In the genomic region with DNA sequence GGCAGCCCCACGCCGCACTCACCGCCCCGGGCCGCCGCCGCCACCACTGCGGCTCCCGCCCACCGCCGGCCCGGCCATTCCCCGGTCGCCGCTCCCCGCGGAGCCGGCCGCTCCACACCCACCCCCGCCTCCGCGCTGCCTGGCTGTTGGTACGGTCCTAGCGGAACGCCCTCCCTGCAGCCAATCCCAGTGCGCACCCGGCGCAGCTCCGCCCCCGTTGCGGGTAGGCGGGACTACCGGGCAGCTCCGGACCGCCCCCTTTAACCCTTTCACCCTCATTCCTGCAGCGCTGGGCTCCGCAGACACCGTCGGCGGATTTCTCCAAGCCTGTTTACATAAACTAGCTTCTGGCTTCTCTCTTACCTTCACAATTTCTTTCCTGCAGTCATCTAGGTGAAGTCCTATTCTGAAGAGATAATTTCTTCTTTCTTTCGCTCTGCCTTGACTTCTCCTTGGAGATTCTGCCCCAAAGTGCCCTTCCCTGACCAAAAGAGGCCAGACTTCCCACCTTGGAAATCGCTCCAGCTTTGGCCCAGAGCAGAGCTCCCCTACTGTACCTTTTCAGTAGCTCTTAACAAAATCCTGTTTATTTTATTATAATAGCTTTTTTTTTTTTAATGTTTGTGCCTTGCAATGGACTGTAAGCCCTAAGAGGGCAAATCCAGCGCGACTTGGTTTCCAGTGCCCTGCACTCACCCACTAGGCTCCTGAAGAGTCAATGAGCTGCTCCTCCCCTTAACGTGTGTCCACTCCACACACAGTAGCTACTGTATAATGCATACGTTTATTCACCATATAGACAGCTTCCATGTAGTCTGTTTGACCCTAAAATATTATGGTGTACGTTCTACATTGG, we compare ENCODE assay signal across 8 mouse cellular contexts. TPM values are rescaled to one million over a fixed set of nuclear protein-coding genes. Genes with fewer than 3 reads are reported as not detected.
DNase-seq lines count a peak whose midpoint lies in the region; ATAC-seq and TF ChIP-seq lines count a peak whose summit lies in the region.

A gene (minus strand): TSS at position 137 of the 856 bp plus-strand sequence.

- peaks cover 23% of the 10 kb centered on the region for H3K4me1 ChIP-seq in E14TG2a.4 (replicated peaks; ENCODE audit: low read depth, low read length)
- peaks cover 15% of the 10 kb centered on the region for H3K4me1 ChIP-seq in forebrain, embryonic 13.5 days
- peaks cover 27% of the 10 kb centered on the region for H3K4me1 ChIP-seq in liver, postnatal 0 days (ENCODE audit: insufficient read depth)
- H3K4me1 ChIP-seq in neural tube, embryonic 14.5 days (ENCODE audit: control insufficient read depth, insufficient read depth, low read length), result peaks cover 8% of the 10 kb centered on the region; the same call in 1 of the 2 replicates

- intact Hi-C loops in heart, postnatal 10 days (cut with DNase I), result no loop called here

- peak; percentile 55; the same call in 1 of the 2 replicates for TF ChIP-seq EP300 in liver, postnatal 0 days (IDR thresholded peaks at IDR 0.05; ENCODE audit: low read depth)

- H3K36me3 ChIP-seq in E14TG2a.4 (ENCODE audit: insufficient read depth, low read length), result no peaks in the 10 kb centered on the region
- no peaks in the 10 kb centered on the region for H3K36me3 ChIP-seq in forebrain, embryonic 13.5 days (ENCODE audit: poor library complexity, severe bottlenecking)
- H3K36me3 ChIP-seq in liver, postnatal 0 days (replicated peaks; ENCODE audit: insufficient read depth, low read length), result no peaks in the 10 kb centered on the region
- H3K36me3 ChIP-seq in neural tube, embryonic 14.5 days (ENCODE audit: control insufficient read depth, insufficient read depth, low read length), result no peaks in the 10 kb centered on the region

- TF ChIP-seq CTCF in E14TG2a.4 (conservative IDR thresholded peaks at IDR 0.05; ENCODE audit: low read length), result no peak
- TF ChIP-seq CTCF in liver, postnatal 0 days (IDR thresholded peaks at IDR 0.05; ENCODE audit: low read depth), result no peak

- H3K9me3 ChIP-seq in E14TG2a.4 (ENCODE audit: low read length), result no peaks in the 10 kb centered on the region
- no peaks in the 10 kb centered on the region for H3K9me3 ChIP-seq in forebrain, embryonic 13.5 days (replicated peaks)
- no peaks in the 10 kb centered on the region for H3K9me3 ChIP-seq in liver, postnatal 0 days (ENCODE audit: low read length)
- no peaks in the 10 kb centered on the region for H3K9me3 ChIP-seq in neural tube, embryonic 14.5 days (ENCODE audit: control insufficient read depth, low read length)

- peak within 1 kb of the TSS; percentile 73 for H3K4me2 ChIP-seq in forebrain, embryonic 13.5 days
- peak within 1 kb of the TSS; percentile 81 for H3K4me2 ChIP-seq in liver, postnatal 0 days (ENCODE audit: low read depth, low read length)
- H3K4me2 ChIP-seq in neural tube, embryonic 14.5 days (ENCODE audit: low read depth, low read length), result peak within 1 kb of the TSS; percentile 63

- ATAC-seq in forebrain, embryonic 13.5 days, result peak; percentile 98
- peak; percentile 97 for ATAC-seq in liver, postnatal 0 days
- ATAC-seq in neural tube, embryonic 14.5 days (ENCODE audit: low read depth), result peak; percentile 96

- peaks cover 20% of the 10 kb centered on the region for H3K27me3 ChIP-seq in E14TG2a.4 (ENCODE audit: insufficient read depth, low read length)
- H3K27me3 ChIP-seq in forebrain, embryonic 13.5 days, result peaks cover 6% of the 10 kb centered on the region; the same call in 1 of the 2 replicates
- no peaks in the 10 kb centered on the region for H3K27me3 ChIP-seq in liver, postnatal 0 days (ENCODE audit: insufficient read depth, low read length)
- no peaks in the 10 kb centered on the region for H3K27me3 ChIP-seq in neural tube, embryonic 14.5 days (ENCODE audit: control insufficient read depth, insufficient read depth, low read length)

- peak; percentile 93 for DNase-seq in c-Kit-positive CD71-positive TER-119-positive erythroid progenitor cells, embryonic 14.5 days (ENCODE audit: low spot score)
- peak; percentile 98 for DNase-seq in heart, postnatal 10 days
- DNase-seq in large intestine, adult 2 months (ENCODE audit: low read depth, low spot score), result no peak
- DNase-seq in liver, postnatal 0 days, result peak; percentile 98
- peak; percentile 99 for DNase-seq in testis, postnatal 10 days (ENCODE audit: low spot score)

- H3K27ac ChIP-seq in forebrain, embryonic 13.5 days, result peak within 1 kb of the TSS; percentile 85
- H3K27ac ChIP-seq in liver, postnatal 0 days (ENCODE audit: low read depth), result peak within 1 kb of the TSS; percentile 97
- peak within 1 kb of the TSS; percentile 88 for H3K27ac ChIP-seq in neural tube, embryonic 14.5 days (ENCODE audit: low read depth, low read length)

- peak within 1 kb of the TSS; percentile 97 for H3K4me3 ChIP-seq in E14TG2a.4 (replicated peaks; ENCODE audit: low read length)
- peak within 1 kb of the TSS; percentile 84 for H3K4me3 ChIP-seq in forebrain, embryonic 13.5 days
- peak within 1 kb of the TSS; percentile 96 for H3K4me3 ChIP-seq in liver, postnatal 0 days (ENCODE audit: low read depth, low read length)
- H3K4me3 ChIP-seq in neural tube, embryonic 14.5 days (ENCODE audit: low read depth, low read length), result peak within 1 kb of the TSS; percentile 91

- peak within 1 kb of the TSS; percentile 87 for H3K9ac ChIP-seq in forebrain, embryonic 13.5 days
- H3K9ac ChIP-seq in liver, postnatal 0 days (replicated peaks), result peak within 1 kb of the TSS; percentile 96
- H3K9ac ChIP-seq in neural tube, embryonic 14.5 days (replicated peaks; ENCODE audit: low read depth, low read length), result peak within 1 kb of the TSS; percentile 93

- WGBS in forebrain, embryonic 13.5 days, result under 1% methylated on average over 47 of the region's 47 CpGs
- WGBS in large intestine, adult 2 months, result 2% methylated on average over 41 of the region's 47 CpGs
- WGBS in liver, postnatal 0 days (ENCODE audit: insufficient replicate concordance), result 3% methylated on average over 36 of the region's 47 CpGs
- WGBS in neural tube, embryonic 14.5 days, result under 1% methylated on average over 29 of the region's 47 CpGs

RNA-seq across cellular contexts. Expression of the gene that starts here (rescaled TPM):
- 18.0 and 18.2 TPM in 2 replicates for polyA plus RNA-seq in forebrain, embryonic 13.5 days (2015; fragmentation: Nextera tagmentation; extraction: Ambion mirVana)
- total RNA-seq in heart, postnatal 10 days (2021), result 10 to 100 TPM; 45.0 to 47.7 TPM
- polyA plus RNA-seq in large intestine, adult 2 months (2012; rRNA removed), result 30.1 and 36.4 TPM in 2 replicates
- 6.0 and 6.2 TPM in 2 replicates for polyA plus RNA-seq in liver, postnatal 0 days (2015; fragmentation: Nextera tagmentation; extraction: Ambion mirVana)
- 28.5 and 37.2 TPM in 2 replicates for polyA plus RNA-seq in neural tube, embryonic 14.5 days (2014; fragmentation: Nextera tagmentation; extraction: Ambion mirVana)
